Comparison of ENCODE assay signal across 27 mouse cellular contexts in genomic region chr6:85973336-85973735, GRCm38 (mm10). TPM values are rescaled to one million over a fixed set of nuclear protein-coding genes. Genes with fewer than 3 reads are reported as not detected.
A peak's percentile ranks its signal among the peaks of the same experiment; 100 is the strongest.
DNase-seq lines count a peak whose midpoint lies in the region; ATAC-seq and TF ChIP-seq lines count a peak whose summit lies in the region.
"Had no signal": no experiment of that assay in that cellular context is flagged by ENCODE, and none has a peak within 500 bp of the region (broad histone marks: within the 10 kb centered on the region; RNA-seq: fewer than 3 reads in every experiment).

No protein-coding gene starts in this region.

- no peak for TF ChIP-seq POLR2A in limb, embryonic 14.5 days (IDR thresholded peaks at IDR 0.05; ENCODE audit: borderline replicate concordance, extremely low read depth, insufficient read depth, insufficient read length)
- TF ChIP-seq POLR2A in embryonic fibroblast, embryonic 13.5 days (IDR thresholded peaks at IDR 0.05; ENCODE audit: low read depth, low read length), result no peak

- H3K4me3 ChIP-seq in limb, embryonic 14.5 days (replicated peaks; ENCODE audit: low read length), result no peak overlapping the region
- no peak overlapping the region for H3K4me3 ChIP-seq in limb, embryonic 10.5 days
- no peak overlapping the region for H3K4me3 ChIP-seq in embryonic fibroblast, embryonic 13.5 days (ENCODE audit: insufficient read depth, low read length)
- H3K4me3 ChIP-seq in stomach, postnatal 0 days (ENCODE audit: low read depth, low read length), result no peak overlapping the region
- H3K4me3 ChIP-seq: embryonic facial prominence, embryonic 13.5 days; forebrain, embryonic 15.5 days; gastrocnemius, adult 2 months; heart, embryonic 10.5 days; hindbrain, embryonic 15.5 days; kidney, embryonic 15.5 days; limb, embryonic 13.5 days; liver, embryonic 15.5 days; lung, embryonic 15.5 days had no signal

- 0 out of 2 replicates have a peak overlapping the region, but pooled peaks have one; percentile 34 for H3K27ac ChIP-seq in limb, embryonic 14.5 days (replicated peaks; ENCODE audit: low read depth, low read length)
- no peak overlapping the region for H3K27ac ChIP-seq in limb, embryonic 10.5 days
- H3K27ac ChIP-seq in embryonic fibroblast, embryonic 13.5 days (ENCODE audit: insufficient read depth, low read length), result peak overlapping the region; percentile 62
- H3K27ac ChIP-seq in stomach, postnatal 0 days (replicated peaks), result peak overlapping the region; percentile 89
- H3K27ac ChIP-seq: embryonic facial prominence, embryonic 13.5 days; forebrain, embryonic 15.5 days; gastrocnemius, adult 2 months; heart, embryonic 10.5 days; hindbrain, embryonic 15.5 days; kidney, embryonic 15.5 days; liver, embryonic 15.5 days; lung, embryonic 15.5 days; macrophage had no signal

- 79% methylated on average over 3 of the region's 3 CpGs for WGBS in limb, embryonic 14.5 days
- WGBS in limb, embryonic 10.5 days, result 84% methylated on average over 3 of the region's 3 CpGs
- WGBS in stomach, postnatal 0 days, result 53% methylated on average over 3 of the region's 3 CpGs

- H3K4me2 ChIP-seq in limb, embryonic 14.5 days (replicated peaks; ENCODE audit: low read depth, low read length, severe bottlenecking), result no peak overlapping the region
- no peak overlapping the region for H3K4me2 ChIP-seq in stomach, postnatal 0 days (replicated peaks; ENCODE audit: low read depth)
- H3K4me2 ChIP-seq: embryonic facial prominence, embryonic 13.5 days; forebrain, embryonic 15.5 days; hindbrain, embryonic 15.5 days; kidney, embryonic 15.5 days; limb, embryonic 13.5 days; liver, embryonic 15.5 days; lung, embryonic 15.5 days had no signal

- no peak for ATAC-seq in limb, embryonic 14.5 days (ENCODE audit: low FRiP score, low read depth)
- ATAC-seq in stomach, postnatal 0 days (ENCODE audit: low FRiP score, low TSS enrichment), result peak; percentile 89
- ATAC-seq: forebrain, embryonic 15.5 days; midbrain, embryonic 16.5 days had no signal

- TF ChIP-seq CTCF in embryonic fibroblast, embryonic 13.5 days (IDR thresholded peaks at IDR 0.05; ENCODE audit: borderline replicate concordance, insufficient read depth, low read length), result no peak
- no peak for TF ChIP-seq CTCF in stomach, postnatal 0 days (IDR thresholded peaks at IDR 0.05; ENCODE audit: low read depth)

- no peaks in the 10 kb centered on the region for H3K27me3 ChIP-seq in limb, embryonic 14.5 days (ENCODE audit: control insufficient read depth, insufficient read depth, low read length)
- no peaks in the 10 kb centered on the region for H3K27me3 ChIP-seq in limb, embryonic 10.5 days (ENCODE audit: low read depth, poor library complexity, severe bottlenecking)
- no peaks in the 10 kb centered on the region for H3K27me3 ChIP-seq in stomach, postnatal 0 days (ENCODE audit: control insufficient read depth, insufficient read depth, low read length)
- H3K27me3 ChIP-seq: embryonic facial prominence, embryonic 13.5 days; forebrain, embryonic 15.5 days; hindbrain, embryonic 15.5 days; kidney, embryonic 15.5 days; limb, embryonic 13.5 days; liver, embryonic 15.5 days; lung, embryonic 15.5 days had no signal

- no peak for DNase-seq in limb, embryonic 14.5 days (ENCODE audit: low spot score)
- no peak for DNase-seq in limb, embryonic 10.5 days (ENCODE audit: low spot score)
- DNase-seq in Muller cell, postnatal 12 days (ENCODE audit: inconsistent ontology term), result peak; percentile 33
- DNase-seq in stomach, postnatal 0 days (ENCODE audit: low spot score), result no peak
- no peak for DNase-seq in layer of hippocampus, adult 9-11 months
- no peak for DNase-seq in c-Kit-positive CD71-positive TER-119-positive erythroid progenitor cells, embryonic 14.5 days (ENCODE audit: low spot score)
- DNase-seq: adrenal gland, postnatal 36 days; cerebellum, adult 11-12 months; cerebellum, postnatal 25 days; gastrocnemius, adult 2 months; kidney, adult 11 months; kidney, postnatal 36 days; thymus, postnatal 36 days had no signal

- no peak for TF ChIP-seq EP300 in stomach, postnatal 0 days (optimal IDR thresholded peaks at IDR 0.05)

- peaks cover 7% of the 10 kb centered on the region for H3K4me1 ChIP-seq in limb, embryonic 14.5 days (ENCODE audit: control insufficient read depth, insufficient read depth, low read length)
- H3K4me1 ChIP-seq in limb, embryonic 10.5 days, result no peaks in the 10 kb centered on the region
- peaks cover 15% of the 10 kb centered on the region for H3K4me1 ChIP-seq in embryonic fibroblast, embryonic 13.5 days (ENCODE audit: control insufficient read depth, insufficient read depth, low read length)
- H3K4me1 ChIP-seq in stomach, postnatal 0 days (replicated peaks; ENCODE audit: control insufficient read depth, insufficient read depth), result no peaks in the 10 kb centered on the region
- H3K4me1 ChIP-seq: forebrain, embryonic 15.5 days; heart, embryonic 10.5 days; hindbrain, embryonic 15.5 days; kidney, embryonic 15.5 days; lung, embryonic 15.5 days had no signal

- no peak overlapping the region for H3K9ac ChIP-seq in limb, embryonic 14.5 days (ENCODE audit: low read depth, low read length, severe bottlenecking)
- H3K9ac ChIP-seq in stomach, postnatal 0 days (ENCODE audit: low read length), result no peak overlapping the region
- H3K9ac ChIP-seq: embryonic facial prominence, embryonic 13.5 days; forebrain, embryonic 15.5 days; hindbrain, embryonic 15.5 days; kidney, embryonic 15.5 days; limb, embryonic 13.5 days; liver, embryonic 15.5 days; lung, embryonic 15.5 days had no signal

- no peaks in the 10 kb centered on the region for H3K9me3 ChIP-seq in limb, embryonic 14.5 days (ENCODE audit: control insufficient read depth, low read length)
- H3K9me3 ChIP-seq in limb, embryonic 10.5 days (replicated peaks), result no peaks in the 10 kb centered on the region
- H3K9me3 ChIP-seq in stomach, postnatal 0 days (ENCODE audit: control insufficient read depth, low read length), result no peaks in the 10 kb centered on the region
- H3K9me3 ChIP-seq: embryonic facial prominence, embryonic 13.5 days; forebrain, embryonic 15.5 days; heart, embryonic 10.5 days; hindbrain, embryonic 15.5 days; kidney, embryonic 15.5 days; limb, embryonic 13.5 days; liver, embryonic 15.5 days; lung, embryonic 15.5 days had no signal

- H3K36me3 ChIP-seq in limb, embryonic 14.5 days (ENCODE audit: control insufficient read depth, insufficient read depth, low read length), result no peaks in the 10 kb centered on the region
- H3K36me3 ChIP-seq in limb, embryonic 10.5 days, result no peaks in the 10 kb centered on the region
- no peaks in the 10 kb centered on the region for H3K36me3 ChIP-seq in stomach, postnatal 0 days (ENCODE audit: control insufficient read depth, insufficient read depth, low read length)
- H3K36me3 ChIP-seq: embryonic facial prominence, embryonic 13.5 days; forebrain, embryonic 15.5 days; heart, embryonic 10.5 days; hindbrain, embryonic 15.5 days; kidney, embryonic 15.5 days; limb, embryonic 13.5 days; liver, embryonic 15.5 days; lung, embryonic 15.5 days had no signal

RNA-seq across cellular contexts. Expression of gene Dusp11, which starts 11.9 kb away (rescaled TPM):
- polyA plus RNA-seq in limb, embryonic 14.5 days (2012; rRNA removed), result 115 and 130 TPM in 2 replicates
- 46.3 and 56.4 TPM in 2 replicates for polyA plus RNA-seq in limb, embryonic 14.5 days (2014; fragmentation: Nextera tagmentation; extraction: Ambion mirVana)
- polyA plus RNA-seq in limb, embryonic 10.5 days (2016; fragmentation: Nextera tagmentation; extraction: Ambion mirVana), result 39.0 and 45.0 TPM in 2 replicates
- 110 and 114 TPM in 2 replicates for polyA plus RNA-seq in embryonic fibroblast, embryonic 13.5 days (2011; ENCODE audit: insufficient read length, low read depth, missing spikeins)
- 43.9 and 44.9 TPM in 2 replicates for polyA plus RNA-seq in stomach, postnatal 0 days (2015; fragmentation: Nextera tagmentation; extraction: Ambion mirVana)

RNA-seq across cellular contexts. Expression of gene Figla, which starts 42.6 kb away (rescaled TPM):
- polyA plus RNA-seq in limb, embryonic 14.5 days (2012; rRNA removed), result not detected in 2 replicates
- not detected in 2 replicates for polyA plus RNA-seq in limb, embryonic 14.5 days (2014; fragmentation: Nextera tagmentation; extraction: Ambion mirVana)
- not detected in 2 replicates for polyA plus RNA-seq in limb, embryonic 10.5 days (2016; fragmentation: Nextera tagmentation; extraction: Ambion mirVana)
- not detected in 2 replicates for polyA plus RNA-seq in embryonic fibroblast, embryonic 13.5 days (2011; ENCODE audit: insufficient read length, low read depth, missing spikeins)
- polyA plus RNA-seq in stomach, postnatal 0 days (2015; fragmentation: Nextera tagmentation; extraction: Ambion mirVana), result not detected in 2 replicates
- polyA plus RNA-seq: embryonic facial prominence, embryonic 13.5 days; forebrain, embryonic 15.5 days; gonadal fat pad, adult 2 months; heart, embryonic 10.5 days; heart, embryonic 16.5 days; hindbrain, embryonic 15.5 days; kidney, embryonic 15.5 days; limb, embryonic 13.5 days; liver, embryonic 15.5 days; lung, embryonic 15.5 days; macrophage; midbrain, embryonic 16.5 days; neural tube, embryonic 14.5 days had no signal

RNA-seq across cellular contexts. Expression of gene Add2, which starts 55.1 kb away (rescaled TPM):
- 2.3 and 2.6 TPM in 2 replicates for polyA plus RNA-seq in limb, embryonic 14.5 days (2012; rRNA removed)
- polyA plus RNA-seq in limb, embryonic 14.5 days (2014; fragmentation: Nextera tagmentation; extraction: Ambion mirVana), result 1.4 and 2.6 TPM in 2 replicates
- polyA plus RNA-seq in limb, embryonic 10.5 days (2016; fragmentation: Nextera tagmentation; extraction: Ambion mirVana), result 6.1 and 7.7 TPM in 2 replicates
- 0.11 and 0.17 TPM in 2 replicates for polyA plus RNA-seq in embryonic fibroblast, embryonic 13.5 days (2011; ENCODE audit: insufficient read length, low read depth, missing spikeins)
- polyA plus RNA-seq in stomach, postnatal 0 days (2015; fragmentation: Nextera tagmentation; extraction: Ambion mirVana), result 1.6 and 2.1 TPM in 2 replicates
- polyA plus RNA-seq: macrophage had no signal

RNA-seq across cellular contexts. Expression of gene Nat8f1, which starts 57.8 kb away (rescaled TPM):
- polyA plus RNA-seq in limb, embryonic 14.5 days (2012; rRNA removed), result 7.7 and 9.4 TPM in 2 replicates
- 6.9 and 7.0 TPM in 2 replicates for polyA plus RNA-seq in limb, embryonic 14.5 days (2014; fragmentation: Nextera tagmentation; extraction: Ambion mirVana)
- polyA plus RNA-seq in limb, embryonic 10.5 days (2016; fragmentation: Nextera tagmentation; extraction: Ambion mirVana), result 3.2 and 5.2 TPM in 2 replicates
- polyA plus RNA-seq in embryonic fibroblast, embryonic 13.5 days (2011; ENCODE audit: insufficient read length, low read depth, missing spikeins), result 1.5 TPM in 2 replicates
- 5.7 and 6.2 TPM in 2 replicates for polyA plus RNA-seq in stomach, postnatal 0 days (2015; fragmentation: Nextera tagmentation; extraction: Ambion mirVana)
